ENCODE assay signal across 8 mouse cellular contexts in the genomic region with DNA sequence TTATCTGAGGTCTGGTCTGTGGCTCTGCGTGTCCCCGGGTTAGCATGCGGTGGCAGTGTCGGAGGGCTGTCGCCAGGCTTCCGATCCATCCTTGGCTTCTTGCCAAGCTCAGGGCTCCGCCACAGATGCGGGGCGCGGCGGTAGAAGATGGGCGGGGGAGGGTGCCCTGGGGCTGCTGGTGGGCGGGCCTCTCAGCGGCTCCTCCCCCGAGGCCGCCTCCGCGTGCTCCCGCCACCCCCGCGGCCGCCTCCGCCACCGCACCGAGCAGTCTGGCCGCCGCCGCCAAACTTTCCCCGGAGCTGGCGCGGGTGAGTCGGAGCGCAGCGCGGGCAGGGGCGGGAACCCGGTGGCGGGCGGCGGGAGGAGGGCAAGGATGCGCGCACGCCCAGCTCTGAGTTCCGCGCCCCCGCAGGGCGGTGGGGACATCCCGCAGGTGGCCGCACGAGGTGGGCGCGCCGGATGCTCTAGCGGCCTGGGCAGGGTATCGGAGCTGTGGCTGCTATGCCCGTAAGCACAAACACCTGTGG. TPM values are rescaled to one million over a fixed set of nuclear protein-coding genes. Genes with fewer than 3 reads are reported as not detected.
DNase-seq lines count a peak whose midpoint lies in the region; ATAC-seq lines count a peak whose summit lies in the region.

A gene (plus strand): TSS at position 246 of the 527 bp plus-strand sequence.

- peak within 1 kb of the TSS; percentile 88 for H3K4me2 ChIP-seq in heart, embryonic 14.5 days (ENCODE audit: low read length)

- H3K9me3 ChIP-seq in heart, embryonic 14.5 days (ENCODE audit: control insufficient read depth, low read length): no peaks in the 10 kb centered on the region

- DNase-seq in urinary bladder, adult 18-20 months (ENCODE audit: low spot score in 2 of 2): peak; percentile 17 to 21
- DNase-seq in urinary bladder, postnatal 10 days (ENCODE audit: low spot score): no peak
- peak; percentile 30 for DNase-seq in embryo, embryonic 9.5 days (ENCODE audit: extremely low spot score)
- peak; percentile 27 to 62 for DNase-seq in kidney, postnatal 36 days
- peak; percentile 34 for DNase-seq in lung, postnatal 14 days
- peak; percentile 62 for DNase-seq in right cerebral cortex, postnatal 4 days
- DNase-seq in layer of hippocampus, adult 9-11 months: no peak

- no peaks in the 10 kb centered on the region for H3K36me3 ChIP-seq in heart, embryonic 14.5 days (ENCODE audit: control insufficient read depth, insufficient read depth, low read length)

- ATAC-seq in heart, embryonic 14.5 days (ENCODE audit: insufficient number of reproducible peaks, insufficient read depth, low FRiP score, low read depth): no peak

- H3K9ac ChIP-seq in heart, embryonic 14.5 days (ENCODE audit: low read length): peak within 1 kb of the TSS; percentile 27

- H3K27me3 ChIP-seq in heart, embryonic 14.5 days (ENCODE audit: control insufficient read depth, insufficient read depth, low read length): peaks cover 55% of the 10 kb centered on the region

- H3K4me1 ChIP-seq in heart, embryonic 14.5 days (ENCODE audit: control insufficient read depth in 2 of 2, insufficient read depth in 2 of 2, low read length in 2 of 2): peaks cover 6 to 11% of the 10 kb centered on the region in 2 experiments; a peak in 3 of 4 replicates

- peak within 1 kb of the TSS; percentile 41 to 45 for H3K4me3 ChIP-seq in heart, embryonic 14.5 days (ENCODE audit: control insufficient read depth in 1 of 2, insufficient read depth in 1 of 2, low read depth in 1 of 2, low read length in 2 of 2)

- no peak within 1 kb of the TSS for H3K27ac ChIP-seq in heart, embryonic 14.5 days (replicated peaks in 1 of 2; ENCODE audit: control insufficient read depth in 1 of 2, insufficient read depth in 1 of 2, low read depth in 2 of 2, low read length in 2 of 2)

- under 1% methylated on average over 51 of the region's 56 CpGs for WGBS in heart, embryonic 14.5 days

RNA-seq across cellular contexts. Expression of the gene that starts here (rescaled TPM):
- polyA plus RNA-seq in heart, embryonic 14.5 days (2014; fragmentation: Nextera tagmentation; extraction: Ambion mirVana): 0.07 TPM in 1 of 2 replicates, not detected in the other

Comparison
In these comparisons a context has a peak if more than half of its experiments do, and no peak if none do; other contexts are left out.
1. DNase-seq: peak in urinary bladder, adult 18-20 months (2 of 2), embryo, embryonic 9.5 days (single experiment), kidney, postnatal 36 days (2 of 2), lung, postnatal 14 days (single experiment) and right cerebral cortex, postnatal 4 days (single experiment); none in urinary bladder, postnatal 10 days (single experiment) and layer of hippocampus, adult 9-11 months (single experiment).